8 mouse cellular contexts compared by ENCODE assay signal in the genomic region with DNA sequence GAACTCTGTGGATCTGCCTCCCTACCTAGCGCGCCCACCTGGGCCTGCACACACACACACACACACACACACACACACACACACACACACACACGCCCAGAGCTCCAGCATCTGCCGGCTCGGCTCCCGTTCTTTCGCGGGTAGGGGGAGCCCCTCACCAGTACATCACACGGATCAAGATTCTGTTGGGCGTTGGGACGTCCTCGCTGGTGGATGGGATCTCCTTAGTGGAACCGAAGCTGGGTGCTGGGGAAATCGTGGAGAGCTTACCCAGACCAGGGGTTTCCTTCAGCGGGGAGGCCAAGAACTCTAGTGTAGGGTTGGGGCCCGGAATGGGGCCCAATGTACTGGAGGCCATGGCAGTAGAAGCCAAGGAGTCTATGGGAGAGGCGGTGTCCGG. TPM values are rescaled to one million over a fixed set of nuclear protein-coding genes. Genes with fewer than 3 reads are reported as not detected.
DNase-seq lines count a peak whose midpoint lies in the region; ATAC-seq and TF ChIP-seq lines count a peak whose summit lies in the region.

No protein-coding gene starts in this region.

- no peak for DNase-seq in liver, embryonic 11.5 days (ENCODE audit: low spot score)
- DNase-seq in liver (no peak), adipocyte (ENCODE audit: low spot score) (no peak)
- peak; percentile 54 for DNase-seq in embryonic facial prominence, embryonic 10.5 days (ENCODE audit: low spot score)
- DNase-seq in hindbrain, postnatal 0 days (ENCODE audit: low spot score): peak; percentile 59
- no peak for DNase-seq in kidney, postnatal 25 days
- DNase-seq in gastrocnemius, postnatal 25 days: no peak

- H3K9ac ChIP-seq in liver, embryonic 11.5 days (ENCODE audit: low read depth, low read length): no peak overlapping the region
- peak overlapping the region; percentile 35; the same call in 1 of the 2 replicates for H3K9ac ChIP-seq in hindbrain, postnatal 0 days (replicated peaks; ENCODE audit: low read length)
- H3K9ac ChIP-seq in neural tube, embryonic 13.5 days: 0 out of 2 replicates have a peak overlapping the region, but pooled peaks have one; percentile 48

- H3K9me3 ChIP-seq in liver, embryonic 11.5 days (ENCODE audit: control insufficient read depth, low read length): no peaks in the 10 kb centered on the region
- H3K9me3 ChIP-seq in embryonic facial prominence, embryonic 10.5 days: no peaks in the 10 kb centered on the region
- H3K9me3 ChIP-seq in hindbrain, postnatal 0 days (ENCODE audit: low read length): no peaks in the 10 kb centered on the region
- H3K9me3 ChIP-seq in neural tube, embryonic 13.5 days: no peaks in the 10 kb centered on the region

- 2% methylated on average over 18 of the region's 18 CpGs for WGBS in liver, embryonic 11.5 days
- WGBS in embryonic facial prominence, embryonic 10.5 days: 1% methylated on average over 18 of the region's 18 CpGs
- 1% methylated on average over 16 of the region's 18 CpGs for WGBS in hindbrain, postnatal 0 days
- 2% methylated on average over 18 of the region's 18 CpGs for WGBS in neural tube, embryonic 13.5 days

- peak overlapping the region; percentile 40 for H3K4me3 ChIP-seq in liver, embryonic 11.5 days (ENCODE audit: low read depth, low read length)
- H3K4me3 ChIP-seq in embryonic facial prominence, embryonic 10.5 days: peak overlapping the region; percentile 47
- H3K4me3 ChIP-seq in hindbrain, postnatal 0 days (ENCODE audit: low read length): peak overlapping the region; percentile 35
- H3K4me3 ChIP-seq in neural tube, embryonic 13.5 days: peak overlapping the region; percentile 31

- H3K27me3 ChIP-seq in liver, embryonic 11.5 days (replicated peaks; ENCODE audit: control insufficient read depth, insufficient read depth, low read length): peaks cover 72% of the 10 kb centered on the region
- peaks cover 83% of the 10 kb centered on the region for H3K27me3 ChIP-seq in embryonic facial prominence, embryonic 10.5 days (replicated peaks; ENCODE audit: low read depth, poor library complexity, severe bottlenecking)
- peaks cover 11% of the 10 kb centered on the region for H3K27me3 ChIP-seq in hindbrain, postnatal 0 days (ENCODE audit: insufficient read depth, low read length)
- H3K27me3 ChIP-seq in neural tube, embryonic 13.5 days: peaks cover 66% of the 10 kb centered on the region

- no peaks in the 10 kb centered on the region; the same call in 1 of the 2 replicates for H3K4me1 ChIP-seq in liver, embryonic 11.5 days (replicated peaks; ENCODE audit: control insufficient read depth, insufficient read depth, low read length)
- peaks cover 32% of the 10 kb centered on the region for H3K4me1 ChIP-seq in embryonic facial prominence, embryonic 10.5 days
- H3K4me1 ChIP-seq in hindbrain, postnatal 0 days (ENCODE audit: insufficient read depth, low read length): peaks cover 7% of the 10 kb centered on the region; the same call in 1 of the 2 replicates
- peaks cover 37% of the 10 kb centered on the region for H3K4me1 ChIP-seq in neural tube, embryonic 13.5 days (replicated peaks)

- peak overlapping the region; percentile 60 for H3K4me2 ChIP-seq in liver, embryonic 11.5 days
- peak overlapping the region; percentile 58 for H3K4me2 ChIP-seq in hindbrain, postnatal 0 days (ENCODE audit: low read depth, low read length)
- H3K4me2 ChIP-seq in neural tube, embryonic 13.5 days: peak overlapping the region; percentile 54

- ATAC-seq in liver, embryonic 11.5 days (replicated peaks; ENCODE audit: low FRiP score): no peak
- peak; percentile 12 for ATAC-seq in hindbrain, postnatal 0 days
- ATAC-seq in neural tube, embryonic 13.5 days (ENCODE audit: low read depth): 0 out of 2 replicates have a peak, but pooled peaks have one; percentile 25

- peak; percentile 41 for TF ChIP-seq CTCF in hindbrain, postnatal 0 days (IDR thresholded peaks at IDR 0.05; ENCODE audit: low read depth)

- no peak overlapping the region for H3K27ac ChIP-seq in liver, embryonic 11.5 days (ENCODE audit: low read depth, low read length)
- no peak overlapping the region; the same call in 1 of the 2 replicates for H3K27ac ChIP-seq in embryonic facial prominence, embryonic 10.5 days (replicated peaks)
- 0 out of 2 replicates have a peak overlapping the region, but pooled peaks have one; percentile 15 for H3K27ac ChIP-seq in hindbrain, postnatal 0 days
- no peak overlapping the region for H3K27ac ChIP-seq in neural tube, embryonic 13.5 days (replicated peaks)

- H3K36me3 ChIP-seq in liver, embryonic 11.5 days (ENCODE audit: control insufficient read depth, insufficient read depth, low read length): no peaks in the 10 kb centered on the region
- no peaks in the 10 kb centered on the region for H3K36me3 ChIP-seq in embryonic facial prominence, embryonic 10.5 days (replicated peaks)
- no peaks in the 10 kb centered on the region for H3K36me3 ChIP-seq in hindbrain, postnatal 0 days (ENCODE audit: insufficient read depth, low read length)
- H3K36me3 ChIP-seq in neural tube, embryonic 13.5 days: no peaks in the 10 kb centered on the region

RNA-seq across cellular contexts. Expression of gene Selenov, which starts 0.8 kb away (rescaled TPM):
- polyA plus RNA-seq in liver, embryonic 11.5 days (2014; fragmentation: Nextera tagmentation; extraction: Ambion mirVana): not detected in 2 replicates
- 0.18 and 0.49 TPM in 2 replicates for polyA plus RNA-seq in embryonic facial prominence, embryonic 10.5 days (2016; fragmentation: Nextera tagmentation; extraction: Ambion mirVana)
- 2.1 and 3.6 TPM in 2 replicates for total RNA-seq in hindbrain, postnatal 0 days (2014; rRNA removed)
- polyA plus RNA-seq in hindbrain, postnatal 0 days (2015; fragmentation: Nextera tagmentation; extraction: Ambion mirVana): 5.1 and 7.1 TPM in 2 replicates
- polyA plus RNA-seq in neural tube, embryonic 13.5 days (2015; fragmentation: Nextera tagmentation; extraction: Ambion mirVana): 0.50 and 0.69 TPM in 2 replicates
- total RNA-seq in gastrocnemius, postnatal 25 days (2021): not detected

RNA-seq across cellular contexts. Expression of gene Dll3, which starts 11.9 kb away (rescaled TPM):
- 0.31 and 0.62 TPM in 2 replicates for polyA plus RNA-seq in liver, embryonic 11.5 days (2014; fragmentation: Nextera tagmentation; extraction: Ambion mirVana)
- 7.3 and 13.9 TPM in 2 replicates for polyA plus RNA-seq in embryonic facial prominence, embryonic 10.5 days (2016; fragmentation: Nextera tagmentation; extraction: Ambion mirVana)
- total RNA-seq in hindbrain, postnatal 0 days (2014; rRNA removed): 20.1 and 24.8 TPM in 2 replicates
- polyA plus RNA-seq in hindbrain, postnatal 0 days (2015; fragmentation: Nextera tagmentation; extraction: Ambion mirVana): 17.0 and 20.2 TPM in 2 replicates
- polyA plus RNA-seq in neural tube, embryonic 13.5 days (2015; fragmentation: Nextera tagmentation; extraction: Ambion mirVana): 31.1 and 31.6 TPM in 2 replicates
- not detected for total RNA-seq in gastrocnemius, postnatal 25 days (2021)

RNA-seq across cellular contexts. Expression of gene Eid2b, which starts 12.6 kb away (rescaled TPM):
- 5.9 and 6.5 TPM in 2 replicates for polyA plus RNA-seq in liver, embryonic 11.5 days (2014; fragmentation: Nextera tagmentation; extraction: Ambion mirVana)
- 9.3 and 9.7 TPM in 2 replicates for polyA plus RNA-seq in embryonic facial prominence, embryonic 10.5 days (2016; fragmentation: Nextera tagmentation; extraction: Ambion mirVana)
- total RNA-seq in hindbrain, postnatal 0 days (2014; rRNA removed): 34.6 and 38.2 TPM in 2 replicates
- polyA plus RNA-seq in hindbrain, postnatal 0 days (2015; fragmentation: Nextera tagmentation; extraction: Ambion mirVana): 42.3 and 45.1 TPM in 2 replicates
- polyA plus RNA-seq in neural tube, embryonic 13.5 days (2015; fragmentation: Nextera tagmentation; extraction: Ambion mirVana): 37.2 and 38.2 TPM in 2 replicates
- total RNA-seq in gastrocnemius, postnatal 25 days (2021): 1 to 10 TPM; 4.0 to 4.8 TPM

RNA-seq across cellular contexts. Expression of gene Timm50, which starts 21.7 kb away (rescaled TPM):
- 217 and 224 TPM in 2 replicates for polyA plus RNA-seq in liver, embryonic 11.5 days (2014; fragmentation: Nextera tagmentation; extraction: Ambion mirVana)
- 215 and 243 TPM in 2 replicates for polyA plus RNA-seq in embryonic facial prominence, embryonic 10.5 days (2016; fragmentation: Nextera tagmentation; extraction: Ambion mirVana)
- 71.6 and 82.9 TPM in 2 replicates for total RNA-seq in hindbrain, postnatal 0 days (2014; rRNA removed)
- 125 and 131 TPM in 2 replicates for polyA plus RNA-seq in hindbrain, postnatal 0 days (2015; fragmentation: Nextera tagmentation; extraction: Ambion mirVana)
- 125 and 131 TPM in 2 replicates for polyA plus RNA-seq in neural tube, embryonic 13.5 days (2015; fragmentation: Nextera tagmentation; extraction: Ambion mirVana)
- total RNA-seq in gastrocnemius, postnatal 25 days (2021): 10 to 100 TPM; 41.8 to 43.9 TPM

RNA-seq across cellular contexts. Expression of gene Eid2, which starts 22.5 kb away (rescaled TPM):
- polyA plus RNA-seq in liver, embryonic 11.5 days (2014; fragmentation: Nextera tagmentation; extraction: Ambion mirVana): 3.8 and 4.6 TPM in 2 replicates
- 2.0 and 2.7 TPM in 2 replicates for polyA plus RNA-seq in embryonic facial prominence, embryonic 10.5 days (2016; fragmentation: Nextera tagmentation; extraction: Ambion mirVana)
- 48.4 and 70.7 TPM in 2 replicates for total RNA-seq in hindbrain, postnatal 0 days (2014; rRNA removed)
- polyA plus RNA-seq in hindbrain, postnatal 0 days (2015; fragmentation: Nextera tagmentation; extraction: Ambion mirVana): 21.0 and 22.3 TPM in 2 replicates
- 7.0 and 13.5 TPM in 2 replicates for polyA plus RNA-seq in neural tube, embryonic 13.5 days (2015; fragmentation: Nextera tagmentation; extraction: Ambion mirVana)
- 1 to 10 TPM; 5.0 to 5.2 TPM for total RNA-seq in gastrocnemius, postnatal 25 days (2021)

Comparison
In these comparisons a context has a peak if more than half of its experiments do, and no peak if none do; other contexts are left out.
1. DNase-seq: peak in embryonic facial prominence, embryonic 10.5 days (single experiment) and hindbrain, postnatal 0 days (single experiment); none in liver, embryonic 11.5 days (single experiment), liver (single experiment), adipocyte (single experiment), kidney, postnatal 25 days (0 of 2) and gastrocnemius, postnatal 25 days (single experiment).
2. Peak in every context shown above with its lines, with median percentiles within 50 percentile points of each other: H3K4me2 ChIP-seq and H3K4me3 ChIP-seq.